Mouse (Mus musculus): ENCODE measurements around the gene Cldn24. TPM values are rescaled to one million over a fixed set of nuclear protein-coding genes. Genes with fewer than 3 reads are reported as not detected.

Gene Cldn24
- 1 to 10 TPM in 1 of 2 experiments, not detected in 1; 4.6 TPM for polyA plus RNA-seq (2017; shearing (Covaris generic))

GRCm38 (mm10) chr8:47821843-47822242 is at the start of gene Cldn24:
Cldn24 (plus strand) TSS chr8:47822143.

DNA sequence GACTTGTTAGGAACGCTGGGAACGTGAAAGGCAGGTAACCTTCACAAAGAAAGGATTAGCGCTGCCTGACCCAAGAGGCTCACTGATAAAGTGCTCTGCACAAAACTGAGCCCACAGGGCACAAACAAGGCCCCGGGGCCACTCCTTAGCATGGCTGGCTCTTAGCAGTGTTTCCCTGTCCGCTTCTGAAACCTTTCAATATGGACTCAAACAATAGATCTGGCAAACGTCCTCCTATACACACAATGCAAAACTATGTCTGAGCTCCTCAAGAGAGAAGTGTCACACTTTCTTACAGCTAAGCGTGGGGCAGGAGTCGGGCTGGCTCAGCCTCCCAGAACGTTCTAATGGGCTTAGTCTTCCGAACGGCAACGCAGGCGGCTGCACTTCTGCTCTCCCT is 2.2 kb downstream of the Cldn24 start, which contains the start of gene Cldn22:
Gene Cldn22 (plus strand): TSS at position 301 of the 400 bp plus-strand sequence.

Other genes starting within 250 kb of the Cldn24 start
- 10 to 100 TPM; 31.7 to 33.9 TPM for gene Ing2, start 146.6 kb upstream of the Cldn24 start, polyA plus RNA-seq (2017; shearing (Covaris generic))
- gene Cdkn2aip, start 108.2 kb upstream of the Cldn24 start, polyA plus RNA-seq (2017; shearing (Covaris generic)), result 10 to 100 TPM; 49.8 to 50.9 TPM
- 10 to 100 TPM in 1 of 2 experiments, not detected in 1; 14.7 TPM for gene Cldn22, start 2.3 kb downstream of the Cldn24 start, polyA plus RNA-seq (2017; shearing (Covaris generic))
- gene Wwc2, start 168.8 kb downstream of the Cldn24 start, polyA plus RNA-seq (2017; shearing (Covaris generic)), result 1 to 10 TPM in 1 of 2 experiments, under 1 TPM in 1; 0.90 to 1.8 TPM

Measured in inflammation-experienced regulatory T-cells (primary cell).